Mouse (Mus musculus) heart, adult 2 months (tissue): ENCODE data around the gene Ttc3. TPM values are rescaled to one million over a fixed set of nuclear protein-coding genes. Genes with fewer than 3 reads are reported as not detected.
"Not testable (repeated sequence)": the region's sequence is repeated elsewhere in the genome, so short reads cannot be mapped to it uniquely, and the experiment has no call there.

Experiments used
- DNase-seq, 2 experiments: peaks; one replicate each; pipeline ENCODE4 v3.0.0; 2021
- H3K27ac ChIP-seq: fragments of 200-600 bp; 2 replicates; pipeline ENCODE4 v1.8.1; 2022
- H3K27me3 ChIP-seq: fragments of 200-500 bp; 2 replicates; pipeline ENCODE4 v1.6.1; 2012; ENCODE audit warnings: mild to moderate bottlenecking, low read length, inconsistent platforms, mixed read lengths; ENCODE audit not compliant: control insufficient read depth, insufficient read depth
- H3K36me3 ChIP-seq: fragments of 200-500 bp; 2 replicates; pipeline ENCODE4 v1.6.1; 2012; ENCODE audit warnings: low read length, inconsistent platforms; ENCODE audit not compliant: control insufficient read depth, insufficient read depth
- H3K4me1 ChIP-seq: fragments of 200-500 bp; 2 replicates; pipeline ENCODE4 v1.6.1; 2011; ENCODE audit warnings: low read length; ENCODE audit not compliant: control insufficient read depth, insufficient read depth
- H3K4me3 ChIP-seq: fragments of 200-600 bp; 2 replicates; pipeline ENCODE4 v1.8.1; 2022
- H3K79me2 ChIP-seq: fragments of 200-500 bp; replicated peaks from 2 replicates; pipeline ENCODE4 v1.6.1; 2012; ENCODE audit warnings: mild to moderate bottlenecking, inconsistent platforms, low read length, moderate library complexity, mixed read lengths; ENCODE audit not compliant: control insufficient read depth, insufficient read depth
- H3K9ac ChIP-seq: fragments of 200-500 bp; 2 replicates; pipeline ENCODE4 v1.6.1; 2012; ENCODE audit warnings: low read depth, mild to moderate bottlenecking, control low read depth, inconsistent platforms, low read length, mixed read lengths
- CTCF ChIP-seq: fragments of 200-600 bp; IDR thresholded peaks from 2 replicates; pipeline ENCODE4 v1.8.1; 2022; ENCODE audit warnings: antibody characterized with exemption, mild to moderate bottlenecking, moderate library complexity
- EP300 ChIP-seq: fragments of 200-500 bp; IDR thresholded peaks from 2 replicates; pipeline ENCODE4 v1.6.1; 2011; ENCODE audit warnings: low read depth, low read length, control low read depth; ENCODE audit not compliant: insufficient read depth
- POLR2A ChIP-seq: fragments of 200-500 bp; IDR thresholded peaks from 2 replicates; pipeline ENCODE4 v1.6.1; 2011; ENCODE audit warnings: mild to moderate bottlenecking, low read depth, low read length, control low read depth; ENCODE audit not compliant: insufficient read depth
- WGBS: fragments of 180-500 bp; shearing (Covaris S2); methylation state at CpG from one replicate; pipeline ENCODE4 v1.1.7; 2018; 5-methylcytosine and 5-hydroxymethylcytosine counted together
- intact Hi-C: fragments of 180-260 bp; cut with DNase I; formaldehyde crosslinking; loops from one replicate; pipeline ENCODE4 v1.15.1; 2025
- polyA plus RNA-seq: library from polyadenylated mRNA; depleted of rRNA; stranded (reverse); fragments of >200 nt; gene quantifications from 2 replicates; pipeline ENCODE4 v1.2.3, GENCODE M21; 2012
- total RNA-seq, 2 experiments: library from RNA; stranded (reverse); gene quantifications; 2 replicates each; pipeline ENCODE4 v1.2.3; 2021

The Ttc3 gene
- total and polyA plus RNA-seq, 3 experiments = 26.0 to 85.5 (median 77.6) TPM

- Histone ChIP-seq H3K79me2 (no peaks in the 10 kb centered on the region), H3K27ac (no peak overlapping the region), H3K4me1 (no peaks in the 10 kb centered on the region; the same call in 1 of the 2 replicates), H3K9ac (no peak overlapping the region), H3K4me3 (no peak overlapping the region), H3K27me3 (no peaks in the 10 kb centered on the region), H3K36me3 (no peaks in the 10 kb centered on the region)
- intact Hi-C loops = no loop called here
- no peak for DNase-seq
- TF ChIP-seq EP300 (no peak), CTCF (no peak), POLR2A (no peak)
- WGBS = 51% methylated on average over 5 of the region's 5 CpGs
Observed at GRCm38 (mm10) chr16:94487341-94487740, 116.9 kb downstream of the Ttc3 start.

- H3K27ac ChIP-seq = no peak overlapping the region
- no peaks in the 10 kb centered on the region for H3K36me3 ChIP-seq
- no peaks in the 10 kb centered on the region for H3K79me2 ChIP-seq
- TF ChIP-seq POLR2A (no peak), CTCF (no peak), EP300 (no peak)
- DNase-seq = no peak
- 95% methylated on average over 5 of the region's 5 CpGs for WGBS
- no peaks in the 10 kb centered on the region for H3K27me3 ChIP-seq
- no peaks in the 10 kb centered on the region; the same call in 1 of the 2 replicates for H3K4me1 ChIP-seq
- H3K4me3 ChIP-seq = no peak overlapping the region
- no peak overlapping the region for H3K9ac ChIP-seq
- intact Hi-C loops = no loop called here
Observed at GRCm38 (mm10) chr16:94489326-94489725, 118.9 kb downstream of the Ttc3 start.

DNA sequence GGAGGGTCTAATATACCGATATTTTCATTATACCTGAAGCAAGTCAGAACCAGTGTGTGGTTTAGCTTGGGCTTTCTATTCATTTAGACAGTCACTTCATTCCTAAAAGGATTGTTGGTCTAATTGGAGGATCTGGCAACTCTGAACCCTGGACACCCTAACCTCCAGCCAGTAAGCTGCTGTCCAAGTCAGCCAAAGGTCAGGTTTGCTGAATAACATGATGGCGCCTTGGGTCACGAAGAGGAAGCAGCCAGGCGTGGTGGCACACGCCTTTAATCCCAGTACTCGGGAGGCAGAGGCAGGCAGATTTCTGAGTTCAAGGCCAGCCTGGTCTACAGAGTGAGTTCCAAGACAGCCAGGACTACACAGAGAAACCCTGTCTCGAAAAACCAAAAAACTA, 126.8 kb downstream of the Ttc3 start:
- H3K36me3 ChIP-seq, H3K27me3 ChIP-seq, H3K9ac ChIP-seq, H3K4me1 ChIP-seq, DNase-seq, H3K79me2 ChIP-seq, H3K4me3 ChIP-seq, intact Hi-C loops: not testable (repeated sequence)
- WGBS = 83% methylated on average over 7 of the region's 7 CpGs
- peak overlapping the region; percentile 21; the same call in 1 of the 2 replicates for H3K27ac ChIP-seq

- Histone ChIP-seq H3K27ac (peak overlapping the region; percentile 21; the same call in 1 of the 2 replicates), H3K79me2 (no peaks in the 10 kb centered on the region), H3K4me1 (peaks cover 2% of the 10 kb centered on the region; the same call in 1 of the 2 replicates), H3K4me3 (no peak overlapping the region), H3K36me3 (peaks cover 2% of the 10 kb centered on the region; the same call in 1 of the 2 replicates), H3K9ac (no peak overlapping the region), H3K27me3 (no peaks in the 10 kb centered on the region)
- TF ChIP-seq CTCF (no peak), EP300 (no peak), POLR2A (no peak)
- peak; percentile 58 to 75 for DNase-seq
- intact Hi-C loops = no loop called here
- WGBS = 62% methylated on average over 5 of the region's 5 CpGs
Observed at GRCm38 (mm10) chr16:94497911-94498310, 127.5 kb downstream of the Ttc3 start.

DNA sequence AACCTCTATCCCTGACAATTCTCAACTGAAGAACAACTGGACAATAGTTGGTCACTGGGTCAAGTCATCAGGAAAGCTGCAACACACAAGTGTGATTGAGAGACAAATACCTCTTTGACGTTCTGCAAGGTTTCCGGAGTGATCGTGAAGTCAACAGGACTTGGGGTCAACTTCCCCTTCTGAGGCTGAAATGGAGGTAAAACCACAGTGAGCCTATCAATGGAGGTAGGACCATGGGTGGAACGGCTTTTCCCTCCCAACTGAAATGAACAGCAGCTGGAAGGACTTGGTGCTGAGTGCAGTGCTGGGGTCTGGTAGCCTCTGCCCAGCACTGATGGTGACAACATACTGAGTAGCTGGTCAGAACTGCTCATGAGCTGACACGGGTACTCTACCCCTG, 133.8 kb downstream of the Ttc3 start:
- Histone ChIP-seq H3K79me2 (no peaks in the 10 kb centered on the region), H3K4me1 (no peaks in the 10 kb centered on the region), H3K27me3 (no peaks in the 10 kb centered on the region), H3K4me3 (no peak overlapping the region), H3K36me3 (no peaks in the 10 kb centered on the region; the same call in 1 of the 2 replicates), H3K27ac (no peak overlapping the region), H3K9ac (no peak overlapping the region)
- WGBS = 87% methylated on average over 5 of the region's 5 CpGs
- TF ChIP-seq EP300 (no peak), CTCF (no peak), POLR2A (no peak)
- intact Hi-C loops = no loop called here
- no peak for DNase-seq

- no peak overlapping the region for H3K27ac ChIP-seq
- H3K79me2 ChIP-seq = no peaks in the 10 kb centered on the region; the same call in 1 of the 2 replicates
- no peak overlapping the region for H3K4me3 ChIP-seq
- DNase-seq = no peak
- TF ChIP-seq POLR2A (no peak), CTCF (no peak), EP300 (no peak)
- no peaks in the 10 kb centered on the region for H3K4me1 ChIP-seq
- H3K27me3 ChIP-seq = no peaks in the 10 kb centered on the region
- H3K36me3 ChIP-seq = no peaks in the 10 kb centered on the region; the same call in 1 of the 2 replicates
- 98% methylated on average over 2 of the region's 2 CpGs for WGBS
- intact Hi-C loops = no loop called here
- H3K9ac ChIP-seq = no peak overlapping the region
Observed at GRCm38 (mm10) chr16:94507071-94507470, 136.7 kb downstream of the Ttc3 start.
